Comparison of ENCODE assay signal across 8 mouse cellular contexts in the genomic region with DNA sequence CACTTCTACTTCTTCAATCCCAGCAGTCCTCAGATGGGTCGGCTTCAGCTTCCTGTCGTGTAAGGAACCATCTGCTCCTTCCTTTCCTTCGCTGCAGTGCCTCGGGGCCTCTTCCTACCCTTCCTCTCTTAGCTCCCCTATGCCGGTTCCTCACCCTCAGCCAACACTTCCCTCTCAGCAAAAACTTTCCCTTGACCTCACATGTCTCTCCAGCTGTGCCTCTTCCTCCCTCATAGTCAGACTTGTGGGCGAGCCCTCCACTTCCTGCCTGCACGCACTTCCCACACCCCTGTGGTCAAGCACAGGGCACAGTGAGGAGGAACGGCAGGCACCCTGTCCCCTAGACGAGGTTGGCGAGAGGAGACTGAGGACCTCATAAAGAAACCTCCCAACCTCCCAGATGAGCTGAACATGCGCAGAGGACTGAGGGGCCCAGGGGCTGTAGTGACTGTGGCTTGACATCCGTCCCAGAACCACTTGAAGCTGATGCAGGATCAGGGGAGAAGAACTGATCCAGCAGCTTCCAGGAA. TPM values are rescaled to one million over a fixed set of nuclear protein-coding genes. Genes with fewer than 3 reads are reported as not detected.
DNase-seq lines count a peak whose midpoint lies in the region; ATAC-seq lines count a peak whose summit lies in the region.

No protein-coding gene starts in this region.

- H3K4me3 ChIP-seq in hindbrain, embryonic 10.5 days, result no peak overlapping the region
- no peak overlapping the region for H3K4me3 ChIP-seq in hindbrain, embryonic 14.5 days (replicated peaks; ENCODE audit: low read length)

- no peak for DNase-seq in hindbrain, embryonic 10.5 days (ENCODE audit: low spot score)
- DNase-seq in hindbrain, embryonic 14.5 days (ENCODE audit: low spot score), result no peak
- peak; percentile 47 to 85 for DNase-seq in heart, adult 18-20 months
- DNase-seq in liver (peak; percentile 52), MN1 (ENCODE audit: low spot score) (no peak)
- no peak for DNase-seq in layer of hippocampus, postnatal 25 days (ENCODE audit: extremely low spot score in 1 of 2, low spot score in 1 of 2)
- DNase-seq in B cell, adult 2 months, result no peak

- H3K9ac ChIP-seq in hindbrain, embryonic 14.5 days, result no peak overlapping the region

- H3K27me3 ChIP-seq in hindbrain, embryonic 10.5 days (ENCODE audit: insufficient read depth, poor library complexity, severe bottlenecking), result no peaks in the 10 kb centered on the region; the same call in 1 of the 2 replicates
- no peaks in the 10 kb centered on the region for H3K27me3 ChIP-seq in hindbrain, embryonic 14.5 days (ENCODE audit: control insufficient read depth, insufficient read depth, low read length)

- H3K4me2 ChIP-seq in hindbrain, embryonic 14.5 days (replicated peaks), result no peak overlapping the region

- H3K9me3 ChIP-seq in hindbrain, embryonic 10.5 days, result no peaks in the 10 kb centered on the region
- H3K9me3 ChIP-seq in hindbrain, embryonic 14.5 days (ENCODE audit: control insufficient read depth, low read length), result no peaks in the 10 kb centered on the region

- 66% methylated on average over 12 of the region's 12 CpGs for WGBS in hindbrain, embryonic 10.5 days
- 69% methylated on average over 12 of the region's 12 CpGs for WGBS in hindbrain, embryonic 14.5 days

- H3K36me3 ChIP-seq in hindbrain, embryonic 10.5 days, result no peaks in the 10 kb centered on the region
- H3K36me3 ChIP-seq in hindbrain, embryonic 14.5 days (replicated peaks; ENCODE audit: control insufficient read depth, insufficient read depth), result no peaks in the 10 kb centered on the region

- peak overlapping the region; percentile 60 for H3K27ac ChIP-seq in hindbrain, embryonic 10.5 days
- H3K27ac ChIP-seq in hindbrain, embryonic 14.5 days, result no peak overlapping the region

- peaks cover 34% of the 10 kb centered on the region for H3K4me1 ChIP-seq in hindbrain, embryonic 10.5 days (replicated peaks)
- H3K4me1 ChIP-seq in hindbrain, embryonic 14.5 days (replicated peaks; ENCODE audit: control insufficient read depth, insufficient read depth, low read length), result no peaks in the 10 kb centered on the region

- no peak for ATAC-seq in hindbrain, embryonic 14.5 days (ENCODE audit: low FRiP score)
- ATAC-seq in neutrophil, adult 5-6 weeks (ENCODE audit: extremely low read depth, insufficient number of reproducible peaks, low FRiP score, poor library complexity, severe bottlenecking), result peak; percentile 37; the same call in 1 of the 2 replicates

RNA-seq across cellular contexts. Expression of a gene that starts 18.6 kb away (rescaled TPM):
- polyA plus RNA-seq in hindbrain, embryonic 10.5 days (2016; fragmentation: Nextera tagmentation; extraction: Ambion mirVana), result 6.7 and 8.2 TPM in 2 replicates
- polyA plus RNA-seq in hindbrain, embryonic 14.5 days (2014; fragmentation: Nextera tagmentation; extraction: Ambion mirVana), result 15.5 and 19.5 TPM in 2 replicates
- total RNA-seq in heart, adult 18-20 months (2021), result 10 to 100 TPM; 23.6 to 24.8 TPM
- total RNA-seq in neutrophil, adult 5-6 weeks (2017), result 0.25 TPM in 1 of 2 replicates, not detected in the other
- 100 to 1,000 TPM; 140 to 146 TPM for total RNA-seq in layer of hippocampus, postnatal 25 days (2021)

RNA-seq across cellular contexts. Expression of a gene that starts 23.9 kb away (rescaled TPM):
- 2.3 and 3.3 TPM in 2 replicates for polyA plus RNA-seq in hindbrain, embryonic 10.5 days (2016; fragmentation: Nextera tagmentation; extraction: Ambion mirVana)
- 2.6 and 3.5 TPM in 2 replicates for polyA plus RNA-seq in hindbrain, embryonic 14.5 days (2014; fragmentation: Nextera tagmentation; extraction: Ambion mirVana)
- total RNA-seq in heart, adult 18-20 months (2021), result 1 to 10 TPM; 3.2 TPM
- total RNA-seq in neutrophil, adult 5-6 weeks (2017), result 1.4 and 2.0 TPM in 2 replicates
- 1 to 10 TPM; 3.9 to 5.6 TPM for total RNA-seq in layer of hippocampus, postnatal 25 days (2021)

Comparison
In these comparisons a context has a peak if more than half of its experiments do, and no peak if none do; other contexts are left out.
1. DNase-seq: peak in heart, adult 18-20 months (2 of 2) and liver (single experiment); none in hindbrain, embryonic 10.5 days (single experiment), hindbrain, embryonic 14.5 days (single experiment), MN1 (single experiment), layer of hippocampus, postnatal 25 days (0 of 2) and B cell, adult 2 months (0 of 2).
2. RNA of a gene that starts 18.6 kb away (total RNA-seq): 140 to 146 TPM in layer of hippocampus, postnatal 25 days and 23.6 to 24.8 TPM in heart, adult 18-20 months; 0.25 TPM in neutrophil, adult 5-6 weeks; every median in the first group is over 10 times any median in the second.